Mouse (Mus musculus) lung, postnatal 0 days (tissue): ENCODE data around the gene Tfap2b.

ENCODE experiments used
- CTCF ChIP-seq: IDR thresholded peaks from 2 replicates; pipeline ENCODE4 v1.5.1; 2016; ENCODE audit warnings: antibody characterized with exemption, mild to moderate bottlenecking
- EP300 ChIP-seq: IDR thresholded peaks from 2 replicates; pipeline ENCODE4 v1.6.1; 2016; ENCODE audit warnings: antibody characterized with exemption, mild to moderate bottlenecking, control low read depth

DNA sequence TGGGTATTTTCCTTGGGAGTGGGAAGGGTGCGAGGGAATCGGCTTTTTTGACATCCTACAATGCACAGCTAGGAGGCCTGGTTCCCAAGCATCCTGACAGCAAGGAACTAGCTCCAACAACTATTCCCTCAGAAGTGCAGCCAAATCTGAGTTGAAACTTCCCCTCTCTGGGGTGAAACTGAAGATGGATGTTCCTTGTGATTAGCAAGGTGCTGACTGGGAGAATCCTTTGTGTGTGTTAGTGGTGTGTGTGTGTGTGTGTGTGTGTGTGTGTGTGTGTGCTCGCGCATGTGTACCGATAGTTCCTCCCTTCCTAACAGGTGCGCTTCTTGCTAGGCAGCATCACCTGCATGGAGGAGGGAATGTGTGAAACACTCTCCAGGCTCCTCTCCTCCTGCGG, 9.5 kb downstream of the Tfap2b start:
- no peak for TF ChIP-seq CTCF
- TF ChIP-seq EP300, result no peak
